Mouse (Mus musculus) liver, embryonic 15.5 days (tissue): Measurements from ENCODE around the gene Zfp668. TPM values are rescaled to one million over a fixed set of nuclear protein-coding genes. Genes with fewer than 3 reads are reported as not detected.
"Not testable (repeated sequence)": the region's sequence is repeated elsewhere in the genome, so short reads cannot be mapped to it uniquely, and the experiment has no call there.

Experiments
- ATAC-seq: fragments of 200-750 bp; cut with Nextera tagmentation; 2 replicates; pipeline ENCODE4 v1.8.0; 2017; ENCODE audit warnings: moderate number of reproducible peaks, mild to moderate bottlenecking, moderate library complexity; ENCODE audit not compliant: insufficient read depth
- H3K27ac ChIP-seq: fragments of 300-500 bp; sonication (generic); replicated peaks from 2 replicates; pipeline ENCODE4 v1.5.1; 2015; ENCODE audit warnings: mild to moderate bottlenecking, inconsistent platforms
- H3K27me3 ChIP-seq: fragments of 300-500 bp; sonication (generic); 2 replicates; pipeline ENCODE4 v1.6.1; 2015; ENCODE audit warnings: mild to moderate bottlenecking, inconsistent platforms
- H3K36me3 ChIP-seq: fragments of 300-500 bp; sonication (generic); replicated peaks from 2 replicates; pipeline ENCODE4 v1.6.1; 2015; ENCODE audit warnings: moderate library complexity, mild to moderate bottlenecking, inconsistent platforms
- H3K4me1 ChIP-seq: fragments of 300-500 bp; sonication (generic); replicated peaks from 2 replicates; pipeline ENCODE4 v1.6.1; 2015; ENCODE audit warnings: inconsistent platforms
- H3K4me2 ChIP-seq: fragments of 300-500 bp; sonication (generic); 2 replicates; pipeline ENCODE4 v1.6.1; 2015; ENCODE audit warnings: moderate library complexity, mild to moderate bottlenecking, inconsistent platforms
- H3K4me3 ChIP-seq: fragments of 300-500 bp; sonication (generic); replicated peaks from 2 replicates; pipeline ENCODE4 v1.5.1; 2015; ENCODE audit warnings: mild to moderate bottlenecking, inconsistent platforms
- H3K9ac ChIP-seq: fragments of 300-500 bp; sonication (generic); 2 replicates; pipeline ENCODE4 v1.6.1; 2015; ENCODE audit warnings: moderate library complexity, mild to moderate bottlenecking, inconsistent platforms
- H3K9me3 ChIP-seq: fragments of 300-500 bp; sonication (generic); replicated peaks from 2 replicates; pipeline ENCODE4 v1.6.1; 2016; ENCODE audit warnings: inconsistent platforms
- WGBS: fragments of 180-500 bp; shearing (Covaris S2); methylation state at CpG from one replicate; pipeline ENCODE4 v1.1.7; 2015; ENCODE audit warnings: mixed read lengths; ENCODE audit not compliant: insufficient replicate concordance; 5-methylcytosine and 5-hydroxymethylcytosine counted together
- polyA plus RNA-seq: library from polyadenylated mRNA; unstranded; fragments of >200 nt; fragmentation: Nextera tagmentation; extraction: Ambion mirVana; gene quantifications from 2 replicates; pipeline ENCODE4 v1.2.1, GENCODE M21; 2015

Zfp668 gene
- polyA plus RNA-seq, 1 experiment from 2014 or later: 5.7 TPM

DNA sequence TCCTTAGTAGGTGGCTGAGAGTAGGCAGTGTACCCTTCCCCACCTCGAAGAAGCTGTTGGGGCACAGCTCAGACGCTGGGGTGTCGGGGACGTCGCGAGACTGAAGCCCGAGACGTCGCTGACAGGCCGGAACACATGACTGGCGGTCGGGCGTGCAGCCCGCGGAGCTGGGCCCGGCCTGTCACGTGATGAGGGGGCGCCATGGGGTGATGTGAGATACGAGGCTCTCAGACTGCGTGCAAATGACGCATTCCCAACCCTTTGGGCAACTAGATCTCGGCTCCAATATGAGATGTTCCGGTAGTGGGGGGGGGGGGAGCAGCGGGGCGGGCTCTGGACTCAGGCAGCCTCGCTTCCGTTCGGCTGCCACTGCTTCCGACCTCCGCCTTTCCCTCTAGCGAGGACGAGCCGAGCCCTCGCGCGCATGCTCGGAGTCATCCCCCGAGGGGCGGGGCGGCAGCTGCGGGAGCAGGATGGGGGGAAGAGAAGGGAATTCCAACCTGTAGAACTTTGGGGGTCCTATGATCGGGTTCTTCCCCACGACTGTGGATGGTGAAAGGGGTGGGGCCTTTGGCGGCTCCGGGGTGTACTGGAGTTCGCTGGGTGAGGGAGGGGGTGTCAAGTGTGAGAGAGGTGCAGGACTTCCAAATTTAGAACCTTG, 35.2 kb downstream of the Zfp668 start:
- WGBS: under 1% methylated on average over 46 of the region's 46 CpGs
- Histone ChIP-seq H3K9ac (peak overlapping the region; percentile 78), H3K36me3 (peaks cover 18% of the 10 kb centered on the region), H3K4me2 (peak overlapping the region; percentile 100), H3K9me3 (no peaks in the 10 kb centered on the region), H3K27me3 (no peaks in the 10 kb centered on the region), H3K4me1 (peaks cover 30% of the 10 kb centered on the region), H3K4me3 (peak overlapping the region; percentile 79), H3K27ac (peak overlapping the region; percentile 92)
- ATAC-seq: peak; percentile 86

DNA sequence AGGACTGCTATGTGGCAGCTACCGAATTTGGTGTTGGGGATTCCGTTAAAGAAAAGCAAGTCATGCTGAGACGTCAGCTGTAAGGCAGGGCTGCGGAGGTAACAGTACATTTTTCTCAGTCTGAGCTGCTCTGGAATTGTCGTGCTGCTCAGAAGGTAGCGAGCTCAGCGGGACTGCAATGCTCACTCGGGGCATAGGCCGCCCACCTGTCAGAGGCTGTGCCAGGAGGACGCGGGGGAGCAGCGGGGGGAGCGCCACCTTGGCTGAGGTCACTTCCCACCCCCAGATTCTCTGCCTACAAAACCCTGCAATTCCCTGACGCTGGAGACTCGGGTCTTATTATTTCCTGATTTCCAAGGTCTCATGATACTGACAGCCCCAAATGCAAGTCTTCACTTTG, 35.7 kb downstream of the Zfp668 start:
- H3K27me3 ChIP-seq: no peaks in the 10 kb centered on the region
- peak overlapping the region; percentile 92 for H3K27ac ChIP-seq
- H3K9me3 ChIP-seq: no peaks in the 10 kb centered on the region
- H3K4me1 ChIP-seq: peaks cover 30% of the 10 kb centered on the region
- peaks cover 13% of the 10 kb centered on the region for H3K36me3 ChIP-seq
- H3K4me2 ChIP-seq: peak overlapping the region; percentile 100
- H3K9ac ChIP-seq: peak overlapping the region; percentile 78
- peak overlapping the region; percentile 79 for H3K4me3 ChIP-seq
- 0 out of 2 replicates have a peak, but pooled peaks have one; percentile 13 for ATAC-seq
- 6% methylated on average over 15 of the region's 15 CpGs for WGBS

DNA sequence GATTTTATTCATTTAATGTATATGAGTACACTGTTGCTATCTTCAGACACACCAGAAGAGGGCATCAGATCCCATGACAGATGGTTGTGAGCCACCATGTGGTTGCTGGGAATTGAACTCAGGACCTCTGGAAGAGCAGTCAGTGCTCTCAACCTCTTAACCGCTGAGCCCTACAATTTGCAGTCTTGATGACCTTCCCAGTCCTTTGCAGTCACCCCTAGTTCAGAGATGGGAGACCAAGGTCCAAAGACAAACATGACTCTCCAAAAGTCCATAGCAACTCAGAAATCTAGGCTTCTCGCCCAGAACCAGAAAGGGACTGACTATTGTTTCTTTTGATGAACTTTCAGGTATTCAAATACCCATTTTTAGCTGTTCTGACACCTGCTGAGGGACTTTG, 36.6 kb downstream of the Zfp668 start:
- H3K27ac ChIP-seq, ATAC-seq: not testable (repeated sequence)
- 80% methylated on average over 2 of the region's 2 CpGs for WGBS

DNA sequence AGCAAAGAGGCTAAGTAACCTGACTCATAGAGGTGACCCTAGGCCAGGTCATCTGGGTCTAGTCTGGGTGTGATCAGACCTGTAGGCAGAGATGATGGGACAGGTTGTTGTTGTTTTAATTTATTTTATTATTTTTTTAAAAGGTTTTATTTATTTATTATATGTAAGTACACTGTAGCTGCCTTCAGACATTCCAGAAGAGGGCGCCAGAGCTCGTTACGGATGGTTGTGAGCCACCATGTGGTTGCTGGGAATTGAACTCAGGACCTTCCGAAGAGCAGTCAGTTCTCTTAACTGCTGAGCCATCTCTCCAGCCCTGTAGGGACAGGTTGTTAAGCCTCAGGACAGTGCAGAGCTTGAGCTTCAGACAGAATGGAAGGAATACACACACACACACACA, 38.8 kb downstream of the Zfp668 start:
- H3K4me3 ChIP-seq, H3K4me2 ChIP-seq, H3K9ac ChIP-seq, H3K36me3 ChIP-seq, H3K27ac ChIP-seq, H3K27me3 ChIP-seq, ATAC-seq, H3K9me3 ChIP-seq: not testable (repeated sequence)
- WGBS: 73% methylated on average over 4 of the region's 4 CpGs
- H3K4me1 ChIP-seq: peaks cover 27% of the 10 kb centered on the region

More for the DNA sequence above, 36.6 kb downstream of the Zfp668 start:
- Histone ChIP-seq H3K36me3 (peaks cover 13% of the 10 kb centered on the region), H3K4me1 (peaks cover 30% of the 10 kb centered on the region)
- H3K4me2 ChIP-seq, H3K9me3 ChIP-seq, H3K9ac ChIP-seq, H3K27me3 ChIP-seq, H3K4me3 ChIP-seq: not testable (repeated sequence)

DNA sequence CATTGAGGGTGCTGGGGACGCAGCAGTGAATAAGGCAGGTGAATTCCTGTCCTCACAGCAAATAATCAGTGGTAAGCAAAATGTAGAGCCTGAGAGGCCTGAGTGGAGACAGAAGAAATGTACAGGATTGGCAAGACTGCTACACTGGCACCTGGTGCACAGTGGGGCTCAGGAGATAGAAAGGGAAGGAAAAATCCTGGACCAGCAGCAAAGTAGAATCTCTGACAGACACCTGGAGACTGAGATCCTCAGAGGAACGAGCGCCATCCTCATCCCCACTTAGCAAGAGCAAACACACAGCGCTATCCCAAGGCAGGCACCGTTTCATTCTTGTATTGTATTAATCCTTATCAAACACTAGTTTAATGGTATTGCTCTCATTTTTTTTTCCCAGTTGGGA, 39.2 kb downstream of the Zfp668 start:
- H3K4me2 ChIP-seq: no peak overlapping the region
- no peaks in the 10 kb centered on the region for H3K36me3 ChIP-seq
- peaks cover 23% of the 10 kb centered on the region for H3K4me1 ChIP-seq
- H3K9me3 ChIP-seq: no peaks in the 10 kb centered on the region
- H3K9ac ChIP-seq: no peak overlapping the region
- no peak overlapping the region for H3K4me3 ChIP-seq
- H3K27ac ChIP-seq: no peak overlapping the region
- 87% methylated on average over 5 of the region's 5 CpGs for WGBS
- no peak for ATAC-seq
- no peaks in the 10 kb centered on the region for H3K27me3 ChIP-seq

DNA sequence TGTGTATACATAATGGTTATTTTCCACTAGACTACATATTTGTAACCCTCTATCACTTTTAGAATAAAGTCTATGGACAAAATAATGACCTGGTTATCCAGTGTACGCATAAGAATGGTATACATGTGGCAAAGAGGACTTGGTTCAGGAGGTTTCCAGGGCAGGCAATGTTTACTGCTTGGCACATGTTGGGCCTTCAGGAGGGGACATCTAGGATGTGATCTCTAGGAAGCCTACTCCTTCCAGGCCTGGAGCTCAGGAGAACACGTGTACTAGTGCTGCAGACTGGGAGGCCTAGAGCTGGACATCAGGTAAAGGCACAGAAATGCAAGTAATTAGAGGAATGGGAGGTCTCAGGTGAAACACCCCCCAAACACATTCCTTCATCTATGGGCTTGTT, 41.1 kb downstream of the Zfp668 start:
- WGBS: 74% methylated on average over 2 of the region's 2 CpGs
- no peak overlapping the region for H3K4me2 ChIP-seq
- no peak for ATAC-seq
- H3K9me3 ChIP-seq: no peaks in the 10 kb centered on the region
- H3K9ac ChIP-seq: no peak overlapping the region
- peaks cover 6% of the 10 kb centered on the region for H3K4me1 ChIP-seq
- no peak overlapping the region for H3K27ac ChIP-seq
- no peaks in the 10 kb centered on the region for H3K36me3 ChIP-seq
- H3K4me3 ChIP-seq: no peak overlapping the region
- no peaks in the 10 kb centered on the region for H3K27me3 ChIP-seq

DNA sequence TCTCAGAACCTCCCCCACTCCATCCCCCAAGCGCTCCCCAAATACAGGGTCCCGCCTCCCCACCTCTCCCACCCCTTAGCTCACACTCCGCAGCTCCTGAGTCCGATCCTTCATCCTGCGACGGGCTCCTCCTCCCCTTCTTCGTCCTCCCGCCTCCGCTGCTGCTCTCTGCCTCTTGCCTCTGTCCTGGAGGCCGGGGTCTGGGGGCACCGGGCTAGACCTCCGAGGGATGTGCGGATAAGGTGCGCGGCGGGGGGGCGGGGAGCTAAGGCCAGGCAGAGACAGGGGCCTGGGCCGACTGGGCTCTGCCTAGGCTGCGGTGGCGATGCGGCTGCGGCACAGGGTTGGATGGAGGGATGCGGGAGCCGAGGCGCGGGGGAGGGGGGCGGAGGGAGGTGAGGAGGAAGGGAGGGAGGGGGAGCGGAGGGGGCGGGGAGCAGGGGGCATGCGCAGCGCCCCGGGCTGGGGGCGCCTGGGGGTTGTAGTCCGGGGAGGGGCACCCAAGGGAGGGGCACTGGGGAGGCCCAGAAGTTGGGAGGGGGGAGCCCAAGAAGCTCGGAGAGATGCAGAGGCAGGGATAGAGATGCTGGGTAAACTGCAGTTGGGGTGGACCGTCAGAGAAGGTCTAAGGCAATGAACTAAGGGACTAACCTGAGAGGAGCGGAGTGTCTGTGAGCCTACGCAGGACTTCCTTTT, 52.3 kb downstream of the Zfp668 start, which contains the start of the genes Stx4a and Stx1b:
Gene Stx4a (plus strand): TSS at position 119 of the 696 bp plus-strand sequence.
Gene Stx1b (minus strand): TSS at position 374 of the 696 bp plus-strand sequence.
- Histone ChIP-seq H3K27ac (no peak within 1 kb of the TSS), H3K36me3 (no peaks in the 10 kb centered on the region), H3K4me3 (no peak within 1 kb of the TSS; the same call in 1 of the 2 replicates), H3K9ac (no peak within 1 kb of the TSS), H3K4me2 (peak within 1 kb of the TSS; percentile 44; the same call in 1 of the 2 replicates), H3K4me1 (no peaks in the 10 kb centered on the region; the same call in 1 of the 2 replicates), H3K9me3 (no peaks in the 10 kb centered on the region), H3K27me3 (peaks cover 32% of the 10 kb centered on the region)
- no peak for ATAC-seq
- 15% methylated on average over 36 of the region's 38 CpGs for WGBS

DNA sequence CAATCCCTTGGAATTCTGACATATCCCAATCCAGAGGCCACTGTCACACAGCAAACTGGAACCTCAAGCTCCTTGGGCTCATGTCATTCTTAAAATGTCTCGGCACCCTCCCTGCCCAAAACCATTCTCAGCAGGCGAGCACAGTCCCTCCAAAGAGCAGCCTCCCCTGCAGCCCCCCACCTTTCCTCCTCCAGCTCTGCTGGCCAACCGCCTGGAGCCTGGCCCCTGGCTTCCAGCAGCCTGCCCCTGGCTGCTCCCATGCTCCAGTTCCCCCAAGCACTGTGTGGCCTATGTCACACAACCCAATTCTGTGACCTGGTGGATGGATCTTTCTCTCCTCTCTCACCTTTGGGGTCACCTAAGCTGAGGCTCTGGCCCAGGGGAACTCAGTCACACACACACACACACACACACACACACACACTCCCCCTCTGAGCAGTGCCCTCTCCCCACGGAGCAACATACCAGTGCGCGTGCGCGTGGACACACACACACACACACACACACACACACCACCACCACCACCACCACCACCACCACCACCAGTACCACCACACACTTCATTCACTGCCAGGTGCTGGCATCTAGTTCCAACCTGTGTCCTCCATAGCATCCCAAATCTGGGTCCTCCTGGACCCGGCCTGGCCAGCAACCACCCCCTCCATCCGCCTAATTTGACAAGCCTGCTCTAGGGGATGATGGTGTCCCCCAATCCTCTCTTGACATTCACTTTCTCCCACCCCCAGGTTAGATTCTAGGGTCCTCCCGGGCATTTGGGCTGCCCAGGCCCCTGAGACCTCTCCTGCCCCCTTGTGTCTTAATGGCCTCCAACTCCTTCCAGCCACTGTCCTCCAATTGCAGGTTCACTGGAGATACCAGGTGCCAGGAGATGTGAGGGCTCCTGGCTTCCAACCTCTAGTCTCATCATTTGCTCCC, 53.1 kb downstream of the Zfp668 start:
- WGBS: 67% methylated on average over 11 of the region's 11 CpGs
- Histone ChIP-seq H3K4me1 (no peaks in the 10 kb centered on the region; the same call in 1 of the 2 replicates), H3K27me3 (peaks cover 32% of the 10 kb centered on the region), H3K4me3 (no peak overlapping the region; the same call in 1 of the 2 replicates), H3K9me3 (no peaks in the 10 kb centered on the region), H3K27ac (no peak overlapping the region), H3K36me3 (no peaks in the 10 kb centered on the region), H3K9ac (no peak overlapping the region), H3K4me2 (peak overlapping the region; percentile 44; the same call in 1 of the 2 replicates)
- ATAC-seq: no peak

DNA sequence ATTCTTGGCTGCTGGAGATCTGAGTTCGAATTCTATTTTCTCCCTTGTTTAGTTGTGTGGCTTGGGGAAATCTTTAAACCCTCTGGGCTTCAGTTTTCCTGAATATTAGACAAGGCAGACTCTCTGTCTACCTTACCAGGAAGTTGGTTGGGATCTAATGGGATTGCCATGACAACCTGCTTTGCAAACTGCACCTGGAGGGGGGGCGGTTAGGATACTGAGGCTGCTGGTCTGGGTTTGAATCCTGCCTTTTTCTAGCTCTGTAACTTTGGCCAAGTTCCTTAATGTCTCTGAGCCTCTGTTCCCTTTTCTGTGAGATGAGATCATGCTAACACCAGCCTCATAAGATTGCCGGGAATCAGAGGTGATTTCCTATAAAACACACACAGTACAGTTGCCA, 54.1 kb downstream of the Zfp668 start:
- H3K9ac ChIP-seq: no peak overlapping the region
- no peak overlapping the region for H3K4me3 ChIP-seq
- no peak for ATAC-seq
- H3K27ac ChIP-seq: no peak overlapping the region
- H3K27me3 ChIP-seq: peaks cover 32% of the 10 kb centered on the region
- no peaks in the 10 kb centered on the region for H3K36me3 ChIP-seq
- no peaks in the 10 kb centered on the region for H3K9me3 ChIP-seq
- no peak overlapping the region for H3K4me2 ChIP-seq
- WGBS: 62% methylated on average over 3 of the region's 3 CpGs
- no peaks in the 10 kb centered on the region; the same call in 1 of the 2 replicates for H3K4me1 ChIP-seq

DNA sequence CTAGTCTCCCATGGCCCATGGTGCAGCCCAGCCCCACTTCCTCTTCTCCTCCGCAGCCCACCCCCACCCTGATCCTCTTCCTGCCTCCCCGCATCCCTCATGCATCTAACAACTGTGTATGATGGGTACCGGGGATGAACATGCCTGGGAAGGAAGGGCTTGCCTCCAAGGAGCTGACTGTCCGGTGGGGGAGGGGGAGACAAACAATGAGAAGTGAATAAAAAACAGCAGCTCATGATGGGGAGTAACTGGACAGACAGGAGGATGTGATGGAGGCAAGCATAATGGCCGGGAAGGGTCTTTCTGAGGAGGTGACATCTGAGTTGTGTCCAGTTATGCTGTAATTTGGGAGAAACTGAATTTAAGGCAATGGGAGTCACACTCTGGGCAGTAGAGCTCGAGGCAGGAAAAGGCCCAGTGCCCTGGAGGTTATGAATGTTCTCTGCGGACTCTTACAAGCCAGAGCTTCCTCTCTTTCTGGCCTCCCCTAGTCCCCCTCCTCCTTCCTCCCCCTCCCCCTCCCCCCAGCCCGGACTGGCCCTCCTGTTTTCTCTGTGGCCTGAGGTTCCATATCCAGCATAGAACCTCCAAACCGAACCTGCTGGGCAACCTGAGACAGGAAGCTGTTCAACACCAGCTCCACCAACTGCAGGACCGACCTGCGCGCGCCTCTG, 55.7 kb downstream of the Zfp668 start:
- H3K9ac ChIP-seq: no peak overlapping the region
- no peak overlapping the region for H3K27ac ChIP-seq
- ATAC-seq: no peak
- H3K27me3 ChIP-seq: peaks cover 28% of the 10 kb centered on the region
- H3K4me1 ChIP-seq: peaks cover 2% of the 10 kb centered on the region; the same call in 1 of the 2 replicates
- WGBS: 29% methylated on average over 13 of the region's 13 CpGs
- H3K4me3 ChIP-seq: no peak overlapping the region
- no peaks in the 10 kb centered on the region for H3K9me3 ChIP-seq
- no peak overlapping the region for H3K4me2 ChIP-seq
- H3K36me3 ChIP-seq: no peaks in the 10 kb centered on the region
